Mouse (Mus musculus) olfactory bulb, adult 2 months (tissue): ENCODE data around the gene Mrps2.

Source experiments
- CTCF ChIP-seq: fragments of 200-500 bp; IDR thresholded peaks from 2 replicates; pipeline ENCODE4 v1.5.1; 2012; ENCODE audit warnings: low read depth, mild to moderate bottlenecking, low read length, moderate library complexity; ENCODE audit not compliant: insufficient read depth
- POLR2A ChIP-seq: fragments of 200-500 bp; IDR thresholded peaks from 2 replicates; pipeline ENCODE4 v1.6.1; 2012; ENCODE audit warnings: mild to moderate bottlenecking, low read depth, low read length, moderate library complexity; ENCODE audit not compliant: insufficient read depth

DNA sequence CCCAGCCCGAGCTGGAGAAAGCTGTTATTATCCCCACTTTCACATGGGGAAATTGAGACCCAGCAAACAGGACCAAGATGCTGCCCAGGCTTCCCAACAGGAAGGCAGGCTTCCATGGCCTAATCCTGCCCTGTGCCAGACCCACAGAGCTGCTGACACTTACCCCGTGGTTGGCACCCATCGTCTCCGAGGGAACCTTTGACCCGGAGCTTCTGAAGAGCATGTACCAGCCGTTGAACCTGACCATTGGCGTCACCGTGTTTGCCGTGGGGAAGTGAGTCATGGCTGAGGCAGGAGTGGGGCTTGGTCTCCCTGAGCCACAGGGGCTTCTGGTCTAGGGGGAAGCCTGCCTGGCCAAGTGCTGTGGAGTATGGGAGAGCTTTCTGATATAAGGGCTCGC lies 35.1 kb downstream of the Mrps2 start:
- no peak for TF ChIP-seq CTCF
- TF ChIP-seq POLR2A = no peak
